Mouse (Mus musculus): Measurements from ENCODE around the gene Rab3b.
A peak's percentile ranks its signal among the peaks of the same experiment; 100 is the strongest.
"Not testable (repeated sequence)": the region's sequence is repeated elsewhere in the genome, so short reads cannot be mapped to it uniquely, and the experiment has no call there.

Gene Rab3b

GRCm38 (mm10) chr4:108900421-108900820 is 21.6 kb downstream of the Rab3b start:
- DNase-seq: no peak

- DNase-seq: no peak
Observed at GRCm38 (mm10) chr4:108902886-108903285, 24.0 kb downstream of the Rab3b start.

- DNase-seq: no peak
Observed at GRCm38 (mm10) chr4:108903346-108903745, 24.5 kb downstream of the Rab3b start.

- no peak for DNase-seq
Observed at GRCm38 (mm10) chr4:108904076-108904475, 25.2 kb downstream of the Rab3b start.

- DNase-seq: no peak
Observed at GRCm38 (mm10) chr4:108904790-108905189, 25.9 kb downstream of the Rab3b start.

- DNase-seq: no peak
Observed at GRCm38 (mm10) chr4:108905859-108906258, 27.0 kb downstream of the Rab3b start.

- DNase-seq: no peak
Observed at GRCm38 (mm10) chr4:108907475-108907874, 28.6 kb downstream of the Rab3b start.

GRCm38 (mm10) chr4:108909872-108910425 is 31.1 kb downstream of the Rab3b start:
- no peak for DNase-seq

GRCm38 (mm10) chr4:108911866-108912265 is 33.0 kb downstream of the Rab3b start:
- no peak for DNase-seq

GRCm38 (mm10) chr4:108913180-108913579 is 34.3 kb downstream of the Rab3b start:
- no peak for DNase-seq

GRCm38 (mm10) chr4:108914391-108914790 is 35.5 kb downstream of the Rab3b start:
- DNase-seq: no peak

- no peak for DNase-seq
Observed at GRCm38 (mm10) chr4:108915101-108915500, 36.2 kb downstream of the Rab3b start.

- no peak for DNase-seq
Observed at GRCm38 (mm10) chr4:108917654-108918053, 38.8 kb downstream of the Rab3b start.

GRCm38 (mm10) chr4:108927945-108928344 is 49.1 kb downstream of the Rab3b start:
- not testable (repeated sequence) for DNase-seq

- no peak for DNase-seq
Observed at GRCm38 (mm10) chr4:108933163-108933562, 54.3 kb downstream of the Rab3b start.

- DNase-seq: no peak
Observed at GRCm38 (mm10) chr4:108934856-108935255, 56.0 kb downstream of the Rab3b start.

- DNase-seq: peak; percentile 53 to 56
Observed at GRCm38 (mm10) chr4:108937848-108938771, 59.2 kb downstream of the Rab3b start.

- no peak for DNase-seq
Observed at GRCm38 (mm10) chr4:108940681-108941473, 62.0 kb downstream of the Rab3b start.

- DNase-seq: no peak
Observed at GRCm38 (mm10) chr4:108942171-108942570, 63.3 kb downstream of the Rab3b start.

GRCm38 (mm10) chr4:108942986-108943720 is 64.3 kb downstream of the Rab3b start:
- no peak for DNase-seq

GRCm38 (mm10) chr4:108949168-108949567 is 70.3 kb downstream of the Rab3b start:
- peak; percentile 78 to 80 for DNase-seq

- no peak for DNase-seq
Observed at GRCm38 (mm10) chr4:108950201-108950600, 71.3 kb downstream of the Rab3b start.

GRCm38 (mm10) chr4:108951663-108952062 is 72.8 kb downstream of the Rab3b start:
- no peak for DNase-seq

All from cerebellum, postnatal 36 days (tissue).